Mouse (Mus musculus): Measurements from ENCODE around the gene Sept3.
A peak's percentile ranks its signal among the peaks of the same experiment; 100 is the strongest.

GRCm38 (mm10) chr15:82259510-82259909 is 15.2 kb upstream of the Sept3 start:
- peak; percentile 96 for TF ChIP-seq CTCF (IDR thresholded peaks at IDR 0.05; ENCODE audit: low read depth, low read length)
- no peak for TF ChIP-seq POLR2A (IDR thresholded peaks at IDR 0.05; ENCODE audit: extremely low read depth, insufficient read depth, low read length)
